Mouse (Mus musculus): ENCODE results near the gene Klf9.

The Klf9 gene

DNA sequence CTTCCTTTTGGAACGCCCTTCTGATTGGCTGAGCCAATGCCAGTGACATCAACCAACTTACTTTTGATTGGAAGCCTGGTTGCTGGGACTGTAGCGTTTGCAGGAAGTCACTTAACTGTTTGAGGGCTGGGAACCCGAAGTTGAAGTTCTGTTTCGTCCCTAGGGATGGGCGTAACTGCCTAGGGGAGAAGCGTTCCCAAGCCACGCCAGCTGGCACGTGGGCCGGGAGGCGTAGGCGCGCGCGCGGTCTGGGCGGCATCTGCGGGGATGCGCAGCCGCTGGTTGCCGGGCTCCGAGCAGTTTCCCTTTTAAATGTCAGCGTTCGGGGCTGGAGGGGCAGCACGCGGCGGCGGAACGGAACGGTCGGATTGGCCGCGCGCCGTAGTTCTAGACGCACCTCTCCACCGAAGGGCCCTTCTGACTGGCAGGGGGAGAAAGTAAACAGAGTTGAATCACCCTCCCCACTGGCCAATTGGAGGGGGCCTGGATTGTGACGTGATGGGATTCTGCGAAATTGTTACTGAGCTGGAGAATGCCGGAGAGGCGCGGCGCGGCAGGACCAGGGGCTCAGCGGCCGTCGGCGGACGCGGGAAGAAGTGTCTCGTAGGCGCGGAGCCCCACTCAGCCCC lies at the start of gene Klf9:
TSS of gene Klf9 (plus strand) at position 538 of the 629 bp plus-strand sequence.
- DNase-seq (ENCODE audit: low read depth in 2 of 2, low spot score in 2 of 2), result peak; percentile 74 to 78

DNA sequence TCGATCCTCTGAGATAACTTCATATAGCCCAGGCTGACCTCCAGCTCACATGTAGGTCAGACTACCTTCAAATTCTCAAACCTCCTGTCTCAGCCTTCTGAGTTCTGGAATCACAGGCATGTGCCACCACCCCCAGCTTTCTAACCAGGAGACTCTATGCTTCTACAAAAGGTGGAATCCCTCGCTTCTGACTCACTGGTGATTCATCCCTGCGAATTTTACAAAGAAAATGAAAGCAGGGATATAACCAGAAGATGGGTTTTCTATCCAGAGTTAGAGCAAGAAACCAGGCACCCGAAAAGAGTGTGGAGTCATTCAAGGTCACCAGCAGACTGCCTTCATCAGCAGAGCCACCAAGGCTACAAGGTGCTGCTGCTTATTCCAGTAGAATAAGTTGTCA lies 49.4 kb upstream of the Klf9 start:
- DNase-seq (ENCODE audit: low read depth in 2 of 2, low spot score in 2 of 2), result no peak

DNA sequence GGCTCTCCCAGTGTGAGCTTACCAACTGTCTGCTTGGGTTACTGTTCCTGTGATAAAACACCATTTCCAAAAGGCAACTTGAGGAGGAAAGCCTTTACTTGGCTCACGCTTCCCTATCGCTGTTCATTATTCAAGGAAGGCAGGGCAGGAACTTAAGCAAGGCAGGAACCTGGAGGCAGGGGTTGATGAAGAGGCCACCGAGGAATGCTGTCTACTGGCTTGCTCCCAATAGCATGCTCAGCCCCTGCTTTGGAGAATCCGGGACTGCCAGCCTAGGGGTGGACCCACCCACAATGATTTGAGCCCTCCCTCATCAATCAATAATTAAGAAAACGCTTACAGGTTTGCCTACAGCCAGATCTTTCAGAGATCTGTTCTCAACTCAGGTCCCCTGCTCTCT lies 47.5 kb upstream of the Klf9 start:
- no peak for DNase-seq (ENCODE audit: low read depth in 2 of 2, low spot score in 2 of 2)

DNA sequence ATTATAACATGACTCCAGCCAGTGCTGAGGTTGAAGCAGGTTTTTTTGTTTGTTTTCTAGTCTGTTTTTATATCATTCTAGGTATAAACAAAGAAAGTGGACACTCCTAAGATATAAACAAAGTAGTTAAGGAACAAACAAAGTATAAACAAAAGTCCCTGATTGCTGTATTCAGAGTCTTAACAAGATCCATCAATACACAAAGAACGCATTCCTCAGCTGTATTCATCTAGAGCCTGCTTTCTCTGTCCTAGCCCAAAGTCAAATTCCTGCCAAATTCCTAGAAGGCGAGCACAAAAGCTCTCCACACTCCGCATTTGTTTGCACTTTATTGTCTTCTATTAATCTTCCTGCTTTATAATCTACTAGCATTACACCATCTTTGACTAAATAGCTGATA lies 46.1 kb upstream of the Klf9 start:
- DNase-seq (ENCODE audit: low read depth in 2 of 2, low spot score in 2 of 2), result no peak

DNA sequence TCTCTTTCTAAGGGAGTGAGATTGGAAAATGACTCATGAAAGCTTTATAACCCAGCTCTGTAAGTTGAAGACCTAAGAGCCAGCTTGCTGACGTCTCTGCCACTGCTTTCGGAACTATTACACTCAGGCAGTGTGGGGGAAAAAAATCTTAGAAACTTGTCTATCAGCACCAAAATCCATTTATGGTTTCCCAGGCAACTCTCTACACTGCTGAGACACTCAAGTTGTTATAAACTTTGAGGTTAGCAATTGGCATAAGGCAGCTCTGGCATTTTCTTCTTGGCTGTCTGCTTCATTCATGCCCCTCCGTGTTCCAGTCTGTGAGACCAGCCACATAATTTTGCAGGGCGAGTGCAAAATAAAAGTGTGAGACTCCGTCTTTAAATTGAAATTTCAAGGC lies 34.2 kb upstream of the Klf9 start:
- DNase-seq (ENCODE audit: low read depth in 2 of 2, low spot score in 2 of 2), result no peak

DNA sequence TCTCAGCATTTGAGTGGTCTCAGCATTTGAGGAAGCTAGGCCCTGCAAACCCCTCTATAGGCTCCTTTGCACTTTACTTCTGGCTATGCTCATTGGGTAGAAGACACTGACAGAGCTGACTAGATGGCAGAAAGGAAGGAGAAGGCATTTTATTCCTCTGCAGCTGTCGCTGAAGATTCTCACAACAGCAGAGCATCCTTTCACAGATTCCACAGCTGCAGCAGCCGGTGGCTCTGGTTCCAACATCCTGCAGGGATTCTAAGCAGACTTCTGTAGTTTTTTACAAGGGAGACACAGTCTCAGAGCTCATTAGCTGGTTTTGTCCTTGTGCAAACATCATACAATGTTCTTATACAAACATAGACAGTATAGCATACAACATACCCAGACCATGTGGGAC lies 33.7 kb upstream of the Klf9 start:
- no peak for DNase-seq (ENCODE audit: low read depth in 2 of 2, low spot score in 2 of 2)

DNA sequence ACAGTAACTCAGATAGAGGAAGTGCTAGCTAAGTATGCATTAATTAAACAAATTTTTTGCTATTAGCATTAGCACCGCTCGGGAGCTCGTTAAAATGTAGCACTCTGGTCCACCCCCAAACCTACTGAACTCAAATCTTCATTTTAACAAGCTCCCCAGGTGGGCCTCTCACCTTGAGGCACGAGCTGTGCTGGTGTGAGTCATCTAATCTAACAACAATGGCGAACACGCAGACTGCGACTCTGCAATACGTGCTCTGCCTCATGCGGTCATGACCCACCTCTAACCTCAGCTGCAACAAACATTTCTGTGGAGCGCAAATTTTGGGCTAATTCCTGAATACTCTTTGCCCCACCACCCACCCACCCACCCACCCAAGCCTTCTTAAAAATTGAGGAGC lies 19.2 kb upstream of the Klf9 start:
- no peak for DNase-seq (ENCODE audit: low read depth in 2 of 2, low spot score in 2 of 2)

DNA sequence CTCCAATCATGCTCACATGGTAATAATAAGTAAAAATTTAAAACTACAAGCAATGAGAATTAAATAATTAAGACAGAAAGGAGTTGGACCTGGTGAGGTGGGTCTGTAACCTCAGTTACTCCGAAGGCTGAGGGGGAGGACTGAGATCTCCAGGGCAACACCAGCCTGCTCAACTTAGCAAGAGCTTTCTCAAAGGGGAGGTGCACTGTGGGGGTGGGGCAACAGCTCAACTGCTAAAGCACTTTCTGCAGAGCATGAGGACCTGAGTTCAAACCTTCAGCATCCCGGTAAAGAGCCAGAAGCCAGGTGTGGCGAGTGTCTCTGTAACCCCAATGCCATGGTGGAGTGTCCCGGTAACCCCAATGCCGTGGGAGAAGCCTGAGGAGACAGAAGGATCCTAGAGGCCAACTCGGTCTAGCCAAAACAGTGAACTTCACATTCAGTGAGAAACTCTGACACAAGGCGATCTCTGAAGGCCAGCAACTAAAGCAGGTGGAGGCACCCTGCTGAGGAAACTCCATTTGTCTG lies 16.9 kb upstream of the Klf9 start:
- DNase-seq (ENCODE audit: low read depth in 2 of 2, low spot score in 2 of 2), result no peak

DNA sequence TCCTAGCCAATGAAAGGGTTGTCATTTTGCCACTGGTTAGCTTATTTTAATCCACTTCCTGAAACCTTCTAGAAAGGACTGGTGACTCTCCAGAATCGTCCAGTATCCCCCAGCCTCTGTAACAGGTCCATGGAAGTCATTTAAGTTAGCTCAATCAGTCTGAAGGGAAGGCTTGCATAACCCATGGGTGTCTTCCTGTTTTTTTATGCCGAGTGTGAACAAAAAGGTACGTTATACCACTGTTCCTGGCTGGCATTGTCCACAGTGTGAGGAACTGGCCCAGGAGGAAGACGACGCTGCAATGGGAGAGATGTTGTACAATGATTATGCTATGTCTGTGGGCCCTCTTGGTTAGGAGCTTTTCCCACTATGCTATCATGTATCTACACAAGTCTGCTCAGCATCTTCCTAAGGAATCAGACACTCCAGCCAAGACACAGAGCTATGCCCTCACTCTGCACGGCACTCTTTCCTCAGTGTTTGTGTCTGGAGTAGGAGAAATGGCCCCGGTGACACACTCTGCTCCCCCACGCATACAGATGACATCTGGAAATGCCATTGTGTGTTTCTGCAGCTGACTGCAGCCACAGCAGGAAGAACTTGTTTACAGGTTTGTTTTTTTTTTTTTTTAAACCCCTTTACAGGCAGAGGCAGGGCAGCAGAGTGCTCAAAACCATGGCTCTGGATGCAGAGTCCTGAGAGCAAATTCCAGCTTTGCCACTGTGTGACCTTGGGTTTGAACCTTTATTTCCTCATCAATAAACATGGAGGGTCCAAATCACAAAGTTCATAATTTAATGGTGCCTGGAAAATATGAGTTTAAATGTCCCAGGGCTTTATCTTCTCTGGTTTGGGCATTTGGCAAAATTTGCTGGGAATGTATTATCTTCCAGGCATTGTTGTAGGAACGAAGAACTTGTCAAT lies 15.5 kb upstream of the Klf9 start:
- no peak for DNase-seq (ENCODE audit: low read depth in 2 of 2, low spot score in 2 of 2)

DNA sequence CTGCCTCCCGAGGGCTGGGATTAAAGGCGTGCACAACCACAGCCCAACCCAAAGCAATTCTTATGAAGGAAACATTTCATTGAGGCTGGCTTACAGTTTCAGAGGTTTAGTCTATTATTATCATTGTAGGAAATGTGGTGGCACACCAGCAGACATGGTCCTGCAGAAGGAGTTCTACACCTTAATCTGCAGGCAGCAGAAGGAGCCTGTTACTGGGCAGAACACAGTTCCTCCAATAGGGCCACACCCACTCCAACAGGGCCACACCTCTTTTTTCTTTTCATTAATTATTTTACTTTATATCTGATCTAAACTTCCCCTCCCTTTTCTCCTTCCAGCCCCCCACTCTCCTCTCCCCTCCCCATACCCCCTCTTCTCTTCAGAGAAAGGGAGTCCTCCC lies 11.1 kb upstream of the Klf9 start:
- no peak for DNase-seq (ENCODE audit: low read depth in 2 of 2, low spot score in 2 of 2)

DNA sequence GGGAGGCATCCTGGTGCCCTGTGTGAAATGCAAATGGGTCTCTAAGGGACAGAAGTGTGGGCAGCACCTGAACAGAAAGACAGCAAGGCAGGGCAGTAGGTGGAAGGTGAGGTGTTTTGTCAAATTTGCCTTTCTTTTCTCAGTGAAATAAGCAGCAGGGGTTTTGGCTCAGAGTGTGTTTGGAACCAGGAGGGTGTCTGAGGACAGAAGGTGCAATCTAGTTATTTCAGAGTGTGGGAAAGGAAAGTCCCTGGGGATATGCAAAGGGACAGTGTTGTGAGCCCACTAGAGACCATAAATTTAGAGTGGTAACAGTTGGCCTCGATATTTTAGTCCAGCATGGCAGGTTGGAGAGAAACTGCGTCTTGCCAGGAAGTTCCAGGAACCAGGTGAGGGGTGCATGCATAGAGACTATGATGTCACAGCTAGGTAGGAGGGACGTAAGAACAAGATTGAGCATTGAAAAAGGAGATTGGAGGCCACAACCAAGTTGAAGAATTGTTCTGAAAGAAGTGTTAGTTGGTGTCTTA lies 8.9 kb upstream of the Klf9 start:
- no peak for DNase-seq (ENCODE audit: low read depth in 2 of 2, low spot score in 2 of 2)

DNA sequence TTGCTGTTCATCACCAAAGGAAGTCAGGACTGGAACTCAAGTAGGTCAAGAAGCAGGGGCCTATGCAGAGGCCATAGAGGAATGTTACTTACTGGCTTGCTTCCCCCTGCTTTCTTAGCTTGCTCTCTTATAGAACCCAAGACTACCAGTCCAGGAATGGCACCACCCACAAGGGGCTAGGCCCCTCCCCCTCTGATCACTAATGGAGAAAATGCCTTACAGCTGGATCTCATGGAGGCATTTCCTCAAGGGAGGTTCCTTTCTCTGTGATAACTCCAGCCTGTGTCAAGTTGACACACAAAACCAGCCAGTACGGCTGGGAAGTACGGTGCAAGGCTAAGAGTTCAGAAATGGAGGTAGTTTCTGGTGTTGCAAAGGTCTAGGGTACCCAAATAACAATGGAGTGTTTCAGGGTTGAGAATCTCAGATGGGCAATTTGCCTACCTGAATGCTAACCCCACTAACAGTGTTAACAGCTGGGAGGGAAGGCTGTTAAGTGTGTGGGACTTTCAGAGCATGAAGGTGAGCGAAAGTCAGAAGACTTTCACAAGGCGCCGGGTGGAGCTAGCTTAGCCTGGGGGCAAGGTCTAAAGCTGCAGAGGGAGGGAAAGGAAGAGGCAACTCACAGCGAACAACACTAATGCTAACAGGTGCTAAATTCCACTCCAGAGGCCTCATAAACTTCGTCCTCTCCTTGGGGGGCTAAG lies 8.2 kb upstream of the Klf9 start:
- no peak for DNase-seq (ENCODE audit: low read depth in 2 of 2, low spot score in 2 of 2)

DNA sequence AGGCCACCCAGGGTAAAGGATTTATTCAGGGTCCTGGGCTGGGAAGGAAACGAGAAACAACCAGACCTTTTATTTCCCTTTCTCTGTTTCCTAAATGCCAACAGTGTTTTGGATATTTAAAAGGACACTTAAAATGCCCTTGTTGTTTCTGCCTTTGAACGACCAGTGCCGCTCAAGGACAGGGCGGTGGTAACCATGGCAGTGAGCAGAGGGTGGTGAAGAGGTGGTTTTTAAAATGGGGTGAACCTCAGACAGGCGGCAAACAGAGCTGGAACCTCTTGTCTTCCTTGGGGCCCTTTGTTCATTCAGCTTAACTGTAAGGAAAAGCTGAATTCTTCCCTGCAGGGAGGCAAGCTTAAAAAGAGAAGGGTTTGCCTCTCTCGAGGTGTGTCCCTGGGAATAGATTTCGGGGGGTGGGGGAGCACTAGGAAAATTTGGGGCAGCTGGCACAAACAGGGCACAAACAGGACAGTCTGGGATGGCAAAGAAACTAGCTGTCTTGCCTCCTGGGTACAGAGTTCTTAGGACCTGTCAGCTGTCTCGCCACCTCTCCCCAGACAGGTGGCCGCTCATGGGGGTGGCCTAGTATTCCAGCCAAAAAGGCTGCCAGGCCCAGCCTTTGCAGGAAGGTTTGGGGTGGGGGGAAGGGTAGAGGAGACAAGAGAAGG lies 7.5 kb upstream of the Klf9 start:
- no peak for DNase-seq (ENCODE audit: low read depth in 2 of 2, low spot score in 2 of 2)

DNA sequence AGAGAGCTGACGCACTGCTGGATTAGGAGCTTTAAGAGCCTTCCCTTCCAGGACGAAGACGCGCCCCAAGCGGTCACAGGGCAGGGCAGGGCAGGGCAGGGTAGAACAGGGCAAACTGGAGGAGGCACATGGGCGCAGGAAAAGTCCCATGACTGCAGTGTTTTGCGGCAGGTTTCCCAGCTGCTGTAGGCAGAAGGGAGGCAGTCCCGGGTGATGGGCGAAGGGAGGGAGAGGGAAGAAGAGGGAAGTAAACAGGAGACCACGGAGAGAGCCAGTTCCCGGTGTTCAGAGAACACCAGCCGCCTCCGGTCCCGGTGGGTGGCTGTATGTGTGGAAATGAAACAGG lies 7.0 kb upstream of the Klf9 start:
- DNase-seq (ENCODE audit: low read depth in 2 of 2, low spot score in 2 of 2), result no peak

DNA sequence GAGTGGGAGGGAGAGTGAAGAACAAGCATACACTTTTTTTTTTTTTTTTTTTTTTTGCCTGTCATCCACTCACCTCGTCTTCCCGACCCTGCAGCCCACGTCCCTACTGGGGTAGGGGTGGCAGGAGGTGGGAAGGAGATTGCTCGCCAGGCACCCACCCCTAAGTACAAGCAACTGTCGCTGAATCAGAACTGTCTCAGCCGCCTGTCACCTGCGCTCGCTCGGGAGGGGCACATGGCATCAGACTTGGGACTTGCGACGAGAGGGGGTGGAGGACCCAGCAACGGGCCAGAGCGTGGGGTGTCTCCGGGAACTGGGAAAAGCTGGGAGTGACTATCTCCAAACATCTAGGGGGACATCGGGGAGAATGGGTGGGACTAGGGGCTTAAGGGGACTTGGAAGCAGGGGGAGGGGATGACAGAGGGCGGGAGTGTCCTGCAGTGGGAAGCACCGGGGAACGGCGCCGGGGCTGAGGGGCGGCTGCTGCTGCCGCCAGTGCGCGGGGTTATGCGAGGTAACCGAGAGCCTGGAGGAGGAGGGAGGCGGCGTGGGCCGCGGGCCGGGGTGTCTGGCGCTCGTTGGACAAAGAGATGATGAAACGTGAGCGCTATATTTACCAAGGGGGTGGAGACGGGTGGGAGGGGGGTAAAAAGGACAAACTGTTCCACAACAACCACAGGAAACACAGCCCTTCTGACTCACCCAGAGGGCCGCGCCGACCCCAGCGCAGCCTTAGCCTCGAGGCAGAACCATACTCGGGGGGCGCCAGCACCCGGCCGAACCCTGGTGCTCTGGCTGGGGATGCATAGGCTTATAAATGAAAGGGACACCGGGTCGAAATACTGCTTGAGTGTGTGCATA lies 6.4 kb upstream of the Klf9 start:
- no peak for DNase-seq (ENCODE audit: low read depth in 2 of 2, low spot score in 2 of 2)

DNA sequence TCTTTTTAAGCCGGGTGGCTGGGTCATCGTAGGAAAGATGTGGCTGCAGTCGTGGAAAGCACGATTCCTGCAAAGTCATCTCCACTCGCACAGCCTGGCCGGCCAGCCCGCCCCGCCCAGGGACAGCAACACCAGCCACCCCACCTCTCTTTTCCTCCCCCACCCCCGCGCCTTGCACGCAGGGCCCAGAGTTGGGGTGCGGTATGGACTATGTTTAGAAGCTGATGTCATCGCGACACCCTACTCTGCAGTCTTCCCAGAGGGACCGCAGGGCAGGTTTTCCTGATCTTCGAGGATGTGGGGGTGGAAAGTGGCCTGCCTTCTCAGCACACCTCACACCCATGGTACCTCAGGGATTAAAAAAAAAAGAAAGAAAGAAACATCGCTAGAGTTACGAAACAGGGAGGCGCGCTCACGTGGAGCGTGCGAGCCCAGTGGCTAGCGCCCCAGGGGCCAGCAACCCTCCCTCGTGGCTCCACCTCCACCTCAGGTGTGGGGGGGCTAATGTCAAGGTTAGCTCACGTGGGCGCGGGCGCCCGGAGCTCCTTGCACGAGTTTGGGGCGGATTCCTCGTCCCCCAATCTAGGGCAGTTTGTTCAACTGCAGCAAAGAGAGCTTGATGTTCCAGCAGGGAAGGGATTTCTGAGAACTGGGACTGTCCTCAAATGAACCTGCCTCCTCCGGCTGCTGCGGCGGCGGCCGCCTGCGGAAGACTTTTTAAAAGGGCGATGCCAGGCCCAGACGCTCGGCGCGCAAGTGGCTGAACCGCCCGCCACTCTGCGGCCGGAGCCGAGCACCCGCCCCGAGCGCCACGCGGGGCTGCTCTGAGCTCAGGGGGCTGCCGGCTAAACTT lies 5.5 kb upstream of the Klf9 start:
- peak; percentile 11 to 36 for DNase-seq (ENCODE audit: low read depth in 2 of 2, low spot score in 2 of 2)

DNA sequence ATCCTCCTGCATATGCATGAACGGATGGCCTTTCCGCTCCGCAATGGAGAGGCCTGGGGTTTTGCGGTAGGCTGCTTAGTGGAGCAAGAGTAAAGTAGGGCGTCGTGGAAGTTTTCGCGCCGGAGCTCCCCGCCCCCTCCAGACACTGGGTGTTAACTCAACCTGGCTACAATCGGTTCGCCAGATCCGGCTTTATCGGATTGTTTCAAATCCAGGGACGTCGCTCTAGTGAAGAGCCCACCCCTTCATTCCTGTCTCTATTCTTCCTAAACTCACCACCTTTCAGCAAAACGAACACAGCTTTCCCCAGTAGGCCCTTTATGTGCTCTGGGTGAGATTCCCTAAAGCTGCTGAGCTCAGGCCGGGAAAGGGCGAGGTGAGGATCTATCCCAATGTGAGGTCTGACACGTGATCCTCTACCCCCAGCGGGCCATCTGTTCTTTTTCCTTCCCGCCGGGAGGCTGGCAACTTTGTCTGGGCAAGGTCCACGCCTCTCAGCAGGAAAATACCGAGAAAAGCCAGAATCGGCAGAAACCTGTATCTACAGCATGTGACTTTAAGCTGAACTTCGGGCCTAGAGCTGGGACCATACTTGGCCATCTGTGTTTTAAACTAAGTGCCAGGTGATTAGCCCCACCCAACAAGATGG lies 4.7 kb upstream of the Klf9 start:
- no peak for DNase-seq (ENCODE audit: low read depth in 2 of 2, low spot score in 2 of 2)

DNA sequence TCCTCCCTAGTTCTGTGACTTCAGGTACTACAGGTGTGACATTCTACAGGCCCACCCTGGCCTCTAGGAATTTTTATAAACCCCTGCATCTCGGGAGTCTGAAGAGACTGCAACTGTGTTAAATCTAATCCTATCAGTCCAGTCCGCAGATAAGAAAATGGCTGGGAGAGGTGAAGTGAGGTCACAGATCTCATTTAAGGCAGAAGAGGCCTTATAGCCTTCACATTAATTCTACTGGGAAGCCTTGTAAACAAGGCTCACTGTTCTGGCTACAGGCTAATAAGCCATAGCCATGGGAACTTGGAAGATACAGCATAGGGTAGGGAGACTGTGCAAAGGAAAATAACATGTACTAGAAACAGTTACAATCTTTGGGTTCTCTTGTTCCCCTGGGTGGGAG lies 3.7 kb upstream of the Klf9 start:
- DNase-seq (ENCODE audit: low read depth in 2 of 2, low spot score in 2 of 2), result no peak
